Mouse (Mus musculus) adipocyte (in vitro differentiated cells): Measurements from ENCODE around the gene Cyp4f15.
"Not testable (repeated sequence)": the region's sequence is repeated elsewhere in the genome, so short reads cannot be mapped to it uniquely, and the experiment has no call there.

Experiments used
- DNase-seq: peaks from one replicate; pipeline ENCODE4 v3.0.0-alpha.2; 2016; ENCODE audit warnings: low spot score

Cyp4f15 gene

GRCm38 (mm10) chr17:32685048-32685750, at the start of gene Cyp4f15:
Cyp4f15 (plus strand) TSS chr17:32685627.
- peak; percentile 8 for DNase-seq

- no peak for DNase-seq
Observed at GRCm38 (mm10) chr17:32636341-32636740, 49.1 kb upstream of the Cyp4f15 start.

GRCm38 (mm10) chr17:32637151-32637550, 48.3 kb upstream of the Cyp4f15 start:
- DNase-seq = no peak

- no peak for DNase-seq
Observed at GRCm38 (mm10) chr17:32646631-32647030, 38.8 kb upstream of the Cyp4f15 start.

- no peak for DNase-seq
Observed at GRCm38 (mm10) chr17:32653860-32654259, 31.6 kb upstream of the Cyp4f15 start.

- no peak for DNase-seq
Observed at GRCm38 (mm10) chr17:32657041-32657440, 28.4 kb upstream of the Cyp4f15 start.

- no peak for DNase-seq
Observed at GRCm38 (mm10) chr17:32658246-32658645, 27.2 kb upstream of the Cyp4f15 start.

GRCm38 (mm10) chr17:32658712-32659111, 26.7 kb upstream of the Cyp4f15 start, which contains the start of gene Cyp4f40:
Cyp4f40 (plus strand) TSS chr17:32658900.
- DNase-seq = peak; percentile 49

GRCm38 (mm10) chr17:32673976-32674375, 11.5 kb upstream of the Cyp4f15 start:
- DNase-seq = peak; percentile 15

GRCm38 (mm10) chr17:32676040-32676635, 9.3 kb upstream of the Cyp4f15 start:
- no peak for DNase-seq

- DNase-seq = peak; percentile 8
Observed at GRCm38 (mm10) chr17:32680404-32680803, 5.0 kb upstream of the Cyp4f15 start.

- DNase-seq = no peak
Observed at GRCm38 (mm10) chr17:32686722-32687121, 1.3 kb downstream of the Cyp4f15 start.

- DNase-seq = no peak
Observed at GRCm38 (mm10) chr17:32690959-32691358, 5.5 kb downstream of the Cyp4f15 start.

- DNase-seq = no peak
Observed at GRCm38 (mm10) chr17:32702826-32703225, 17.4 kb downstream of the Cyp4f15 start.

GRCm38 (mm10) chr17:32710541-32710940, 25.1 kb downstream of the Cyp4f15 start:
- DNase-seq = not testable (repeated sequence)

GRCm38 (mm10) chr17:32722151-32722550, 36.7 kb downstream of the Cyp4f15 start:
- DNase-seq = not testable (repeated sequence)

GRCm38 (mm10) chr17:32722771-32723170, 37.3 kb downstream of the Cyp4f15 start:
- no peak for DNase-seq

- DNase-seq = not testable (repeated sequence)
Observed at GRCm38 (mm10) chr17:32726360-32726759, 40.9 kb downstream of the Cyp4f15 start.

GRCm38 (mm10) chr17:32729029-32729428, 43.6 kb downstream of the Cyp4f15 start:
- DNase-seq = no peak

- no peak for DNase-seq
Observed at GRCm38 (mm10) chr17:32738406-32738805, 53.0 kb downstream of the Cyp4f15 start.

GRCm38 (mm10) chr17:32741057-32741456, 55.6 kb downstream of the Cyp4f15 start:
- no peak for DNase-seq

GRCm38 (mm10) chr17:32750611-32751010, 65.2 kb downstream of the Cyp4f15 start:
- DNase-seq = no peak
